Mouse (Mus musculus): ENCODE data around the gene Smchd1. TPM values are rescaled to one million over a fixed set of nuclear protein-coding genes. Genes with fewer than 3 reads are reported as not detected.
A peak's percentile ranks its signal among the peaks of the same experiment; 100 is the strongest.
"Not testable (repeated sequence)": the region's sequence is repeated elsewhere in the genome, so short reads cannot be mapped to it uniquely, and the experiment has no call there.

Gene Smchd1
- polyA plus RNA-seq, 1 experiment from 2014 or later: 76.1 TPM

GRCm38 (mm10) chr17:71460312-71460711 lies 14.8 kb downstream of the Smchd1 start:
- WGBS: 90% methylated on average over 3 of the region's 3 CpGs
- Histone ChIP-seq H3K27me3 (ENCODE audit: control insufficient read depth, insufficient read depth, low read length) (no peaks in the 10 kb centered on the region), H3K9ac (ENCODE audit: low read length) (no peak overlapping the region), H3K9me3 (ENCODE audit: control insufficient read depth, low read length) (no peaks in the 10 kb centered on the region), H3K4me3 (ENCODE audit: low read depth, low read length) (no peak overlapping the region), H3K27ac (ENCODE audit: low read depth, low read length) (no peak overlapping the region), H3K4me1 (ENCODE audit: control insufficient read depth, insufficient read depth, low read length) (no peaks in the 10 kb centered on the region), H3K36me3 (ENCODE audit: control insufficient read depth, insufficient read depth, low read length) (peaks cover 7% of the 10 kb centered on the region; the same call in 1 of the 2 replicates), H3K4me2 (no peak overlapping the region)
- DNase-seq (ENCODE audit: low spot score, missing footprints) (no peak), ATAC-seq (ENCODE audit: low FRiP score) (no peak)

DNA sequence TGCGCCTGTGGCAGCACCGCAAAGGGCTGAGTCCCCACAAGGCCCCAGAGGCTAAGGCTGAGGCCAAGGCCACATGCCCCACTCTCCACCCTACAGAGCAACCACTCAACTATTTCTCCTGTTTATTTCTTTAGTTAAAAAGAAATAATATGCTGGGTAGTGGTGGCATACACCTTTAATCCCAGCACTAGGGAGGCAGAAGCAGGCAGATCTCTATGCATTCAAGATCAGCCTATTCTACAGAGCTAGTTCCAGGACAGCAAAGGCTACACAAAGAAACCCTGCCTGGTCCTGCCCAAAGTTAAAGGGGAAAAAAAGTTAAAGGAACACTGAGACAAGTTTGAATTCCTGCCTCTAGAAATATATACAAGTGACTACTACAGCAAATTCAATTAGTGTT lies 15.3 kb downstream of the Smchd1 start, which contains the start of gene Gm4707:
Gene Gm4707, minus strand, starts transcription at position 101 of the 400 bp plus-strand sequence.
- no peaks in the 10 kb centered on the region for H3K9me3 ChIP-seq (ENCODE audit: control insufficient read depth, low read length)
- no peak within 1 kb of the TSS for H3K4me2 ChIP-seq
- H3K4me3 ChIP-seq (ENCODE audit: low read depth, low read length): no peak within 1 kb of the TSS
- ATAC-seq (ENCODE audit: low FRiP score) (no peak), DNase-seq (ENCODE audit: low spot score, missing footprints) (no peak)
- no peak within 1 kb of the TSS for H3K9ac ChIP-seq (ENCODE audit: low read length)
- WGBS: 98% methylated on average over 2 of the region's 2 CpGs
- H3K4me1 ChIP-seq (ENCODE audit: control insufficient read depth, insufficient read depth, low read length): no peaks in the 10 kb centered on the region
- peaks cover 7% of the 10 kb centered on the region; the same call in 1 of the 2 replicates for H3K36me3 ChIP-seq (ENCODE audit: control insufficient read depth, insufficient read depth, low read length)
- no peaks in the 10 kb centered on the region for H3K27me3 ChIP-seq (ENCODE audit: control insufficient read depth, insufficient read depth, low read length)
- H3K27ac ChIP-seq (ENCODE audit: low read depth, low read length): no peak within 1 kb of the TSS

DNA sequence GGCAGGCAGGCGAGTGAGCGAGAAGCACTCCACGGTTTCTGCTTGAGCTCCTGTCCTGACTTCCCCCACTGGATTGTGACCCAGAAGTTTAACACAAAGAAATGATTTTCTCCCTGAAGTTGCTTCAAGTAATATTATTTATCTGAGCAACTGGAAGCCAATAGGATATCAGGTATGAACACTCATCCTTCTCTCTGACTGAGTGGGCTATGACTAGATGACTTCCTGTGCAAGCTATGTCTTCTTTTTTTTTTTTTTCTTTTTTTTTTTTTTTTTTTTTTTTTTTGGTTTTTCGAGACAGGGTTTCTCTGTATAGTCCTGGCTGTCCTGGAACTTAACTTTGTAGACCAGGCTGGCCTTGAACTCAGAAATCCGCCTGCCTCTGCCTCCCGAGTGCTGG lies 17.8 kb downstream of the Smchd1 start:
- H3K9ac ChIP-seq (ENCODE audit: low read length); H3K4me1 ChIP-seq (ENCODE audit: control insufficient read depth, insufficient read depth, low read length); H3K9me3 ChIP-seq (ENCODE audit: control insufficient read depth, low read length); H3K27ac ChIP-seq (ENCODE audit: low read depth, low read length); H3K36me3 ChIP-seq (ENCODE audit: control insufficient read depth, insufficient read depth, low read length); DNase-seq (ENCODE audit: low spot score, missing footprints); H3K27me3 ChIP-seq (ENCODE audit: control insufficient read depth, insufficient read depth, low read length); ATAC-seq (ENCODE audit: low FRiP score); H3K4me3 ChIP-seq (ENCODE audit: low read depth, low read length); H3K4me2 ChIP-seq: not testable (repeated sequence)
- 91% methylated on average over 6 of the region's 6 CpGs for WGBS

- H3K9me3 ChIP-seq (ENCODE audit: control insufficient read depth, low read length): no peaks in the 10 kb centered on the region
- H3K36me3 ChIP-seq (ENCODE audit: control insufficient read depth, insufficient read depth, low read length): peaks cover 9% of the 10 kb centered on the region; the same call in 1 of the 2 replicates
- no peak for DNase-seq (ENCODE audit: low spot score, missing footprints)
- no peaks in the 10 kb centered on the region for H3K4me1 ChIP-seq (ENCODE audit: control insufficient read depth, insufficient read depth, low read length)
- no peak overlapping the region for H3K27ac ChIP-seq (ENCODE audit: low read depth, low read length)
- H3K9ac ChIP-seq (ENCODE audit: low read length): no peak overlapping the region
- H3K4me3 ChIP-seq (ENCODE audit: low read depth, low read length): no peak overlapping the region
- WGBS: 93% methylated on average over 6 of the region's 6 CpGs
- H3K27me3 ChIP-seq (ENCODE audit: control insufficient read depth, insufficient read depth, low read length): no peaks in the 10 kb centered on the region
- H3K4me2 ChIP-seq: no peak overlapping the region
- ATAC-seq (ENCODE audit: low FRiP score): no peak
Measured at GRCm38 (mm10) chr17:71445191-71445590, 30.0 kb downstream of the Smchd1 start.

GRCm38 (mm10) chr17:71444718-71445117 lies 30.4 kb downstream of the Smchd1 start:
- Histone ChIP-seq H3K9ac (ENCODE audit: low read length) (no peak overlapping the region), H3K4me3 (ENCODE audit: low read depth, low read length) (no peak overlapping the region), H3K4me1 (ENCODE audit: control insufficient read depth, insufficient read depth, low read length) (no peaks in the 10 kb centered on the region), H3K27me3 (ENCODE audit: control insufficient read depth, insufficient read depth, low read length) (no peaks in the 10 kb centered on the region), H3K36me3 (ENCODE audit: control insufficient read depth, insufficient read depth, low read length) (peaks cover 9% of the 10 kb centered on the region; the same call in 1 of the 2 replicates), H3K27ac (ENCODE audit: low read depth, low read length) (no peak overlapping the region), H3K4me2 (no peak overlapping the region), H3K9me3 (ENCODE audit: control insufficient read depth, low read length) (no peaks in the 10 kb centered on the region)
- ATAC-seq (ENCODE audit: low FRiP score) (no peak), DNase-seq (ENCODE audit: low spot score, missing footprints) (no peak)
- WGBS: 89% methylated on average over 2 of the region's 2 CpGs

DNA sequence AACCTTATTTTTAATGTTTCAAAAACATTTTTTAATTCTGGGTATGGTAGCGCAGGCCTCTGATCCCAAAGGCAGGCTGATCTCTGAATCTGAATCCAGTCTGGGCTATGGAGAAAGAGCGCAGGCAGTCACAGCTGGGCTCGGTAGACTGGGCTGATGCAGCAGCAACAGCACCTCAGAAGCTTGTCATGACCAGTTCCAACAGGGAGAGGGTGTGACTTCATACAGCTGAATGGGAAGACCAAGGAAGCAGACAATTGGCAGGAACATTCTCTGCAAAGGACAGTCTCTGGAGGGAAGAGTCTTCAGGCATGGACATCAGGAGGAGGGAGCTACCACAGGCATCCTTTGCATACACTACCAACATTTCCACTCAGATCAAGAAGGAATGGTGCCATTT lies 31.0 kb downstream of the Smchd1 start:
- Histone ChIP-seq H3K4me2 (no peak overlapping the region), H3K4me3 (ENCODE audit: low read depth, low read length) (no peak overlapping the region), H3K27me3 (ENCODE audit: control insufficient read depth, insufficient read depth, low read length) (no peaks in the 10 kb centered on the region), H3K9me3 (ENCODE audit: control insufficient read depth, low read length) (no peaks in the 10 kb centered on the region), H3K36me3 (ENCODE audit: control insufficient read depth, insufficient read depth, low read length) (peaks cover 9% of the 10 kb centered on the region; the same call in 1 of the 2 replicates), H3K9ac (ENCODE audit: low read length) (no peak overlapping the region), H3K27ac (ENCODE audit: low read depth, low read length) (no peak overlapping the region), H3K4me1 (ENCODE audit: control insufficient read depth, insufficient read depth, low read length) (no peaks in the 10 kb centered on the region)
- no peak for DNase-seq (ENCODE audit: low spot score, missing footprints)
- WGBS: 93% methylated on average over 3 of the region's 3 CpGs
- ATAC-seq (ENCODE audit: low FRiP score): no peak

- Histone ChIP-seq H3K4me3 (ENCODE audit: low read depth, low read length) (no peak overlapping the region), H3K9ac (ENCODE audit: low read length) (no peak overlapping the region), H3K4me2 (no peak overlapping the region), H3K9me3 (ENCODE audit: control insufficient read depth, low read length) (no peaks in the 10 kb centered on the region), H3K27me3 (ENCODE audit: control insufficient read depth, insufficient read depth, low read length) (no peaks in the 10 kb centered on the region), H3K4me1 (ENCODE audit: control insufficient read depth, insufficient read depth, low read length) (no peaks in the 10 kb centered on the region), H3K27ac (ENCODE audit: low read depth, low read length) (no peak overlapping the region), H3K36me3 (ENCODE audit: control insufficient read depth, insufficient read depth, low read length) (peaks cover 9% of the 10 kb centered on the region; the same call in 1 of the 2 replicates)
- ATAC-seq (ENCODE audit: low FRiP score): no peak
- WGBS: 91% methylated on average over 6 of the region's 6 CpGs
- DNase-seq (ENCODE audit: low spot score, missing footprints): no peak
Measured at GRCm38 (mm10) chr17:71443273-71443672, 31.9 kb downstream of the Smchd1 start.

DNA sequence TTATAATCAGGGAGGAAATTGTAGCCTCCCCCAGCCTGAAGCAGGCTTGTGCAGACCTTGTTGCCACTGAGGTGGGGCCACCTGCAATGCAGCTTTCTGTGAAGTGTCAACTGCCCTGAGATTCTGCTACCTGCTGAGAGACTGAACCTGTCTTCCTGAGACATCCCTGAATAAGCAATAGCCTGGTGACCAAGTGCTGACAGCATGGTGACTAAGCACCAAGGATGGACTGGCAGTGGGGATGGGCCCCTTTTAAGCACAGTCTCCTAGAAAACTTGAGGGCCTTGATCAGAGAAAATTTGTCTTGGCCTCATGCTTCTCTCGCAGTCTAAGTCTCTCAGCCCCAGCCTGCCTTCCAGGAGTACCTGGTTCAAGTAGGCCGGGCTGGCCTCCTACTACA lies 52.6 kb downstream of the Smchd1 start:
- not testable (repeated sequence) for ATAC-seq (ENCODE audit: low FRiP score); H3K9ac ChIP-seq (ENCODE audit: low read length); H3K27me3 ChIP-seq (ENCODE audit: control insufficient read depth, insufficient read depth, low read length); H3K4me2 ChIP-seq; DNase-seq (ENCODE audit: low spot score, missing footprints); H3K4me1 ChIP-seq (ENCODE audit: control insufficient read depth, insufficient read depth, low read length); H3K9me3 ChIP-seq (ENCODE audit: control insufficient read depth, low read length); H3K27ac ChIP-seq (ENCODE audit: low read depth, low read length); H3K4me3 ChIP-seq (ENCODE audit: low read depth, low read length)
- 93% methylated on average over 2 of the region's 2 CpGs for WGBS
- H3K36me3 ChIP-seq (ENCODE audit: control insufficient read depth, insufficient read depth, low read length): peaks cover 30% of the 10 kb centered on the region

- not testable (repeated sequence) for H3K4me1 ChIP-seq (ENCODE audit: control insufficient read depth, insufficient read depth, low read length); H3K27me3 ChIP-seq (ENCODE audit: control insufficient read depth, insufficient read depth, low read length); ATAC-seq (ENCODE audit: low FRiP score); H3K4me3 ChIP-seq (ENCODE audit: low read depth, low read length); H3K4me2 ChIP-seq; H3K9me3 ChIP-seq (ENCODE audit: control insufficient read depth, low read length); H3K27ac ChIP-seq (ENCODE audit: low read depth, low read length); H3K9ac ChIP-seq (ENCODE audit: low read length)
- H3K36me3 ChIP-seq (ENCODE audit: control insufficient read depth, insufficient read depth, low read length): peaks cover 28% of the 10 kb centered on the region
- WGBS: 88% methylated on average over 5 of the region's 5 CpGs
- peak; percentile 33 for DNase-seq (ENCODE audit: low spot score, missing footprints)
Measured at GRCm38 (mm10) chr17:71419448-71419847, 55.7 kb downstream of the Smchd1 start.
